Mouse (Mus musculus): ENCODE results near the gene Zbtb40. TPM values are rescaled to one million over a fixed set of nuclear protein-coding genes. Genes with fewer than 3 reads are reported as not detected.

Gene Zbtb40
- polyA plus RNA-seq (2015; fragmentation: Nextera tagmentation; extraction: Ambion mirVana), result 2.4 and 3.2 TPM in 2 replicates

GRCm38 (mm10) chr4:137048550-137049032 is at the start of gene Zbtb40:
Gene Zbtb40 (minus strand): TSS chr4:137048801.
- ATAC-seq (replicated peaks; ENCODE audit: insufficient number of reproducible peaks, insufficient read depth, low FRiP score, low read depth), result peak; percentile 93
- WGBS, result 1% methylated on average over 32 of the region's 32 CpGs
- Histone ChIP-seq H3K4me1 (replicated peaks) (peaks cover 27% of the 10 kb centered on the region), H3K27me3 (peaks cover 22% of the 10 kb centered on the region), H3K9me3 (replicated peaks) (no peaks in the 10 kb centered on the region), H3K36me3 (no peaks in the 10 kb centered on the region), H3K4me3 (peak within 1 kb of the TSS; percentile 73), H3K4me2 (peak within 1 kb of the TSS; percentile 73), H3K27ac (peak within 1 kb of the TSS; percentile 77), H3K9ac (peak within 1 kb of the TSS; percentile 67)

- no peaks in the 10 kb centered on the region for H3K36me3 ChIP-seq
- 55% methylated on average over 4 of the region's 4 CpGs for WGBS
- ATAC-seq (replicated peaks; ENCODE audit: insufficient number of reproducible peaks, insufficient read depth, low FRiP score, low read depth), result no peak
Observed at GRCm38 (mm10) chr4:137097984-137098327, 49.4 kb upstream of the Zbtb40 start.

DNA sequence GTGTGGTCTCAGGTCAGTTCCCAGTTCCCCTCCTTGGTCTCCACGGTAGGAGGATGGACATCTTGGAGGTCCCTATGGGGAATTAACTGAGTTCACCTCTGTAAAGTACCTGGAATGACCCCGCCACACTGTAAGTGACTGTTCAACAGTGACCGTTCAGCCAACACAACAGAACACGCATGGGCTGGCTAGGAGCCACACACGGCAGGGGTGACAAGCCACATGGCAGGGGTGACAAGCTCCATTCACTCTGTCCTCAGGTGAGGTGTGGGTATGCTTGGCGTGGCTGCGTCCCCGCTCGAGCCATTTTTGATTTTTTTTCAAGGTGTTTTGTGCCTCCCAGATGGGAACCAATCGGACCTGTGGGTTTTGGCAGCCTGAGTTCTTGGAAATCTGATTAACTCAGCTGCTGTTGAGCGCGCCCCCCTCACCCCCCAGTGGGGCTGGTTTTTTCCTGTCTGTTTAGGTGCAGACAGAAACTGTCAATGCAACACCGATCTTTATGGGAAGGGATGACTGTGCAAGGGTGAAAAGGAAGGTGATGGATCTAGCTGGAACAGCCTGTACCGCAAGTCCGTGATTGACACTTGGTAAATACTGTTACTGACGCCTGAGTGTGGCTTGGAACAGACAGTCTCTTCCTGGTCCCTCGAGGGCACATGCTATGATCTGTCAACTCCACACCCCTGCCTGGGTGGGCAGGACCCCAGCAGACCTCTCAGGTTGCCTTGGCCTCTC is 48.8 kb upstream of the Zbtb40 start:
- no peak for ATAC-seq (replicated peaks; ENCODE audit: insufficient number of reproducible peaks, insufficient read depth, low FRiP score, low read depth)
- Histone ChIP-seq H3K9me3 (replicated peaks) (no peaks in the 10 kb centered on the region), H3K9ac (no peak overlapping the region), H3K4me3 (no peak overlapping the region), H3K27me3 (peaks cover 19% of the 10 kb centered on the region), H3K36me3 (no peaks in the 10 kb centered on the region), H3K27ac (no peak overlapping the region), H3K4me2 (no peak overlapping the region), H3K4me1 (replicated peaks) (peaks cover 4% of the 10 kb centered on the region)
- WGBS, result 69% methylated on average over 17 of the region's 17 CpGs

More at GRCm38 (mm10) chr4:137097984-137098327, 49.4 kb upstream of the Zbtb40 start:
- Histone ChIP-seq H3K4me2 (no peak overlapping the region), H3K9ac (no peak overlapping the region), H3K4me1 (replicated peaks) (peaks cover 4% of the 10 kb centered on the region), H3K4me3 (no peak overlapping the region), H3K27ac (no peak overlapping the region), H3K27me3 (peaks cover 19% of the 10 kb centered on the region), H3K9me3 (replicated peaks) (no peaks in the 10 kb centered on the region)

- Histone ChIP-seq H3K27me3 (peaks cover 19% of the 10 kb centered on the region), H3K4me2 (no peak overlapping the region), H3K4me1 (replicated peaks) (peaks cover 4% of the 10 kb centered on the region), H3K4me3 (no peak overlapping the region), H3K27ac (no peak overlapping the region), H3K9ac (no peak overlapping the region), H3K36me3 (no peaks in the 10 kb centered on the region), H3K9me3 (replicated peaks) (no peaks in the 10 kb centered on the region)
- ATAC-seq (replicated peaks; ENCODE audit: insufficient number of reproducible peaks, insufficient read depth, low FRiP score, low read depth), result no peak; the same call in 1 of the 2 replicates
- WGBS, result 24% methylated on average over 10 of the region's 10 CpGs
Observed at GRCm38 (mm10) chr4:137096353-137096752, 47.8 kb upstream of the Zbtb40 start.

DNA sequence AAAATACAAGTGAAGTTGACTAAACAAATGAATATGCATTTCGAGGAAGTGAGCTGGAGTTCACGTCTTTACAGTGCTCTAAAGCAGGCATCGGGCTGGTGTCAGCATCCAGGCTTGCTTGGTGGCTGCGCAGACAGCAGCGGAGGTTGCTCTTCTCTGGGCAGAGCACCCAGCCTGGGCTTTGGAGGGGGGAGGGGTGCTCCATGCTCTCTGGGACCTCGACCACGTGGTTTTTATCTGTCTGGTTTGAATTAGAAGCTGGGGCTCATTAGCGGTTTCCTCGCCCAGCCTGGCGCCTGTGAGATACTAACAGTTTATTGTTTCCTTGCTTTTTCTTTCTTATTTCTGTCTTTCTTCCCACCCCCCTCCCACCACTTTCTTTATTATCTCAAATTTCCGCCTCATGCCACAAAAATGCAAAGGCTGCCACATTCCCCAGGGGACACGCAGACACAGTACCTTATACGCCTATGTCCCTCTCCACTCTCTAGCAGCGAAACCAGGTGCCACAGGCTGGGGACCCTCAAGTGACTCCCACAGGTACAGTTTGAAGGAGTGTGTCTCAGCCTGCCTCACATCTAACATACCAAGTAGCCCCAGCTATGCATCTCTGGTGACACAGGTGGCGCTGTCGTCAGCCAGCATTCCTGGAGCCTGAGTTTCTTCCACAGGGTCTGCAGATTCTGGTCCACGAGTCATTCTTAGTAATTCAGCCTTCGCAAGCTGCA is 36.6 kb upstream of the Zbtb40 start:
- Histone ChIP-seq H3K27me3 (peaks cover 20% of the 10 kb centered on the region), H3K36me3 (no peaks in the 10 kb centered on the region), H3K27ac (no peak overlapping the region), H3K9me3 (replicated peaks) (no peaks in the 10 kb centered on the region), H3K9ac (no peak overlapping the region), H3K4me1 (replicated peaks) (peaks cover 3% of the 10 kb centered on the region; the same call in 1 of the 2 replicates), H3K4me3 (no peak overlapping the region), H3K4me2 (no peak overlapping the region)
- no peak for ATAC-seq (replicated peaks; ENCODE audit: insufficient number of reproducible peaks, insufficient read depth, low FRiP score, low read depth)
- WGBS, result 28% methylated on average over 18 of the region's 18 CpGs

DNA sequence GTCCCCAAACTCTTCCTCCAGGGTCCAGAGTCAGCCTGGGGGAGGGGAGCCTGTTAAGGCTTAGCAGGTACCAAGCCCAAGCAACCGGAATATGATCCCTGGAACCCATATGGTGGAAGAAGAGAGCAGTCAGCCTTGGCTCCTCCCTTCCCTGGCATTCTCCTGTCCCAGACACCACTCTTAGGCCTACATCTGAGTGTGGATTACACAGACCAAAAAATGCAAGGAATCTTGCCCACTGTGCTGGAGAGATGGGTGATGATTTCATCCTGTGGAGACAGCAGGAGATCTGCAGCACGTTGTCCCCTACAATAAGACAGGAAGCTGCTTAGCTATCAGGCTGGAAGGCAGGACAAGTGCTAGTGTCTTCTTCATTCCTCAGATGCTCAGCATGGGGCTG is 34.3 kb upstream of the Zbtb40 start:
- no peaks in the 10 kb centered on the region for H3K36me3 ChIP-seq
- H3K9ac ChIP-seq, result no peak overlapping the region
- H3K4me1 ChIP-seq (replicated peaks), result peaks cover 3% of the 10 kb centered on the region; the same call in 1 of the 2 replicates
- peaks cover 20% of the 10 kb centered on the region for H3K27me3 ChIP-seq
- H3K4me2 ChIP-seq, result no peak overlapping the region
- ATAC-seq (replicated peaks; ENCODE audit: insufficient number of reproducible peaks, insufficient read depth, low FRiP score, low read depth), result no peak
- 41% methylated on average over 2 of the region's 2 CpGs for WGBS
- no peak overlapping the region for H3K4me3 ChIP-seq
- H3K27ac ChIP-seq, result no peak overlapping the region
- H3K9me3 ChIP-seq (replicated peaks), result no peaks in the 10 kb centered on the region

- Histone ChIP-seq H3K4me1 (replicated peaks) (peaks cover 3% of the 10 kb centered on the region; the same call in 1 of the 2 replicates), H3K9ac (no peak overlapping the region), H3K9me3 (replicated peaks) (no peaks in the 10 kb centered on the region), H3K27me3 (peaks cover 19% of the 10 kb centered on the region), H3K27ac (no peak overlapping the region), H3K4me2 (no peak overlapping the region), H3K4me3 (no peak overlapping the region), H3K36me3 (no peaks in the 10 kb centered on the region)
- ATAC-seq (replicated peaks; ENCODE audit: insufficient number of reproducible peaks, insufficient read depth, low FRiP score, low read depth), result no peak
- WGBS, result 85% methylated on average over 4 of the region's 4 CpGs
Observed at GRCm38 (mm10) chr4:137081401-137081800, 32.8 kb upstream of the Zbtb40 start.

GRCm38 (mm10) chr4:137077216-137077615 is 28.6 kb upstream of the Zbtb40 start:
- no peaks in the 10 kb centered on the region for H3K4me1 ChIP-seq (replicated peaks)
- H3K9ac ChIP-seq, result no peak overlapping the region
- H3K27ac ChIP-seq, result no peak overlapping the region
- H3K4me3 ChIP-seq, result no peak overlapping the region
- 20% methylated on average over 2 of the region's 2 CpGs for WGBS
- H3K9me3 ChIP-seq (replicated peaks), result no peaks in the 10 kb centered on the region
- ATAC-seq (replicated peaks; ENCODE audit: insufficient number of reproducible peaks, insufficient read depth, low FRiP score, low read depth), result no peak
- no peaks in the 10 kb centered on the region for H3K36me3 ChIP-seq
- H3K27me3 ChIP-seq, result peaks cover 16% of the 10 kb centered on the region; the same call in 1 of the 2 replicates
- no peak overlapping the region for H3K4me2 ChIP-seq

DNA sequence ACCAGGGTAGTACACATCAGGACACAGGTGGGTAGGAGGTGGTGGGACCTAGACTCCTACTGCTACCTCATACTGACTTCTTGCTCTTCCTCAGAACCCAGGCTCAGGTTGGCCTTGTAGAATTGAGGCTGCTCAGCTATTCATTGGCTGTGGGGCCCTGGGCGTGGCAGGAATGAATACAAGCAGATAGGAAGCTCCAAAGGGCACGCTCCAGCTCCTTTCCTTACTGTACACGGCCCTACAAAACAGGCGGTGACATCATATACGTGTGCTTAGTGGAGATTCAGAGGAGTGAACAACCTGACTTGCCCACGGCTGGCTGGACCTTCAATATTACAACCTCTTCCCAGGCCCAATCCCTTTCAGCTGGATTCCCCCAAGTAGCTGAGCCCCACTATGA is 22.6 kb upstream of the Zbtb40 start:
- Histone ChIP-seq H3K27ac (no peak overlapping the region), H3K36me3 (no peaks in the 10 kb centered on the region), H3K27me3 (peaks cover 21% of the 10 kb centered on the region; the same call in 1 of the 2 replicates), H3K4me3 (no peak overlapping the region), H3K9ac (no peak overlapping the region), H3K9me3 (replicated peaks) (no peaks in the 10 kb centered on the region), H3K4me2 (no peak overlapping the region), H3K4me1 (replicated peaks) (peaks cover 10% of the 10 kb centered on the region)
- WGBS, result 75% methylated on average over 6 of the region's 6 CpGs
- no peak for ATAC-seq (replicated peaks; ENCODE audit: insufficient number of reproducible peaks, insufficient read depth, low FRiP score, low read depth)

DNA sequence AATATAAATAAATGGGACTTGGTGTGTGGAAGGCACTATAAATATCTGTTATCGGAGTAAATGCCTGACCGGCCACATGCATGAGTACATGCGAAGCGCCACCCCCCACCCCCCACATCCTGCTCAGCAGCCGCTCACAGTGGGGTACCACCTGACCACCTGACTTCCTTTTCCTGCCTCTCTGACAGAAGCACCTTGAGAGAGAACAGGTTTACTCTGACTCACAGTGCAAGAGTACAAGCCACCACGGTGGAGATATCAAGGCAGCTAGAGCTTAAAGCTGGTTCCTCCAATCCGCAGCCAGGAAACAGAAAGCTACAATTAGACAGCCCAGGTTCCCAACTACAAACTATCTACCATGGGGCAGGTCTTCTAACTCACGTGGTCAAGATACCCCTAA is 19.9 kb upstream of the Zbtb40 start:
- Histone ChIP-seq H3K4me1 (replicated peaks) (peaks cover 10% of the 10 kb centered on the region), H3K36me3 (no peaks in the 10 kb centered on the region), H3K4me3 (no peak overlapping the region), H3K9me3 (replicated peaks) (no peaks in the 10 kb centered on the region), H3K27ac (no peak overlapping the region), H3K27me3 (peaks cover 20% of the 10 kb centered on the region; the same call in 1 of the 2 replicates), H3K9ac (no peak overlapping the region), H3K4me2 (no peak overlapping the region)
- no peak for ATAC-seq (replicated peaks; ENCODE audit: insufficient number of reproducible peaks, insufficient read depth, low FRiP score, low read depth)
- 24% methylated on average over 8 of the region's 8 CpGs for WGBS

DNA sequence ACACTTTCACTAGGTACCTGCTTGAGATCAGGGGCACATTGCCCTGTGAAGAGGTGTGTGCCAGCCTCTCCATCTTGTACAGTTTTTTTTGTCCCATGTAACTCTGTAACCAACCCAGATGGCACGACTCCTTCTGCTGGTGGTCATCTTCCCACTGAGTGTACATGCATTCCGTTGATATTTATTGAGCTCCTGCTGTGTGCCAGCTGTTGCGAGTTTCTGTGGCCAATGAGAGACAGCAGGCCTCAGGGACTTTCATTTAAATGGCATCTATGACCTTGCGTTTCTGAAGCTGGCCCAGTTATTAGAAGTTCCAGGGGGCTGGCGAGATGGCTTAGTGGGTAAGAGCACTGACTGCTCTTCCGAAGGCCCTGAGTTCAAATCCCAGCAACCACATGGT is 17.2 kb upstream of the Zbtb40 start:
- H3K27me3 ChIP-seq, result peaks cover 19% of the 10 kb centered on the region; the same call in 1 of the 2 replicates
- no peaks in the 10 kb centered on the region for H3K36me3 ChIP-seq
- H3K9ac ChIP-seq, result no peak overlapping the region
- no peak overlapping the region for H3K4me3 ChIP-seq
- no peak overlapping the region for H3K4me2 ChIP-seq
- WGBS, result 77% methylated on average over 6 of the region's 6 CpGs
- ATAC-seq (replicated peaks; ENCODE audit: insufficient number of reproducible peaks, insufficient read depth, low FRiP score, low read depth), result no peak
- H3K4me1 ChIP-seq (replicated peaks), result peaks cover 10% of the 10 kb centered on the region
- H3K9me3 ChIP-seq (replicated peaks), result no peaks in the 10 kb centered on the region
- H3K27ac ChIP-seq, result no peak overlapping the region

Measured in heart, embryonic 15.5 days (tissue).